Mouse (Mus musculus): Measurements from ENCODE around the gene Unc5a.

Gene Unc5a

DNA sequence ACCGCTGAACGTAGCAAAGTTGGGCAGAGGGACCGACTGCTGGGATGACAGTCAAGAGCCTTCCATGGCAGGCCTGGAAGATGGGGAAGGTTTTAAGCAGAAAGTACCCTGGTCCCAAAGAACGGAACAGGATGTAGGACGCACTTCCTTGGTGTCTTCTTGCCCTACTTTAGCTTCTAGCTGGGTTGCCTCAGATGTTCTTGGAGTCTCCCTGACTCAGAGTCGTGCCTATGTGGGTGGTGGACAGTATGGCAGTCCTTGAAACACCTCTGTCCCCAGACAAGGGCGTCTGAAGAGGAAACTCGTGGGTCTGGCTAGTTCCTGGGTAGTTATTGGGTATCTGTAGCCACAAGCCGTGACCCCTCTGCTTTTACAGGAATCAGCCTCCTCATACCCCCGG is 52.9 kb downstream of the Unc5a start:
- DNase-seq (ENCODE audit: low read depth, low spot score) = no peak

DNA sequence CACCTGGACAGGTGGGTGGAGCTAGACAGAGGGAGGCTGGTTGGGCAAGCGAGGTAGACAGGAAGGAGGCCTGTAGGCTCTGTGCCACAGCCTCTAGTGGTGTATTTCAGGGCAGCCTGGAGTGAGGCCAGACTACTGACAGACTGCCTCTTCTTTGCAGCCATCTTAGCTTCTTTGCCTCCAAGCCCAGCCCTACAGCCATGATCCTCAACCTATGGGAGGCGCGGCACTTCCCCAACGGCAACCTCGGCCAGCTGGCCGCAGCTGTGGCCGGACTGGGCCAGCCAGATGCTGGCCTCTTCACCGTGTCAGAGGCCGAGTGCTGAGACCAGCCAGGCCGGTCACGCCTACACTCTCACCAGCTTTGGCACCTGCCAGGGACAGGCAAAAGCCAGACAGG is 55.4 kb downstream of the Unc5a start:
- no peak for DNase-seq (ENCODE audit: low read depth, low spot score)

DNA sequence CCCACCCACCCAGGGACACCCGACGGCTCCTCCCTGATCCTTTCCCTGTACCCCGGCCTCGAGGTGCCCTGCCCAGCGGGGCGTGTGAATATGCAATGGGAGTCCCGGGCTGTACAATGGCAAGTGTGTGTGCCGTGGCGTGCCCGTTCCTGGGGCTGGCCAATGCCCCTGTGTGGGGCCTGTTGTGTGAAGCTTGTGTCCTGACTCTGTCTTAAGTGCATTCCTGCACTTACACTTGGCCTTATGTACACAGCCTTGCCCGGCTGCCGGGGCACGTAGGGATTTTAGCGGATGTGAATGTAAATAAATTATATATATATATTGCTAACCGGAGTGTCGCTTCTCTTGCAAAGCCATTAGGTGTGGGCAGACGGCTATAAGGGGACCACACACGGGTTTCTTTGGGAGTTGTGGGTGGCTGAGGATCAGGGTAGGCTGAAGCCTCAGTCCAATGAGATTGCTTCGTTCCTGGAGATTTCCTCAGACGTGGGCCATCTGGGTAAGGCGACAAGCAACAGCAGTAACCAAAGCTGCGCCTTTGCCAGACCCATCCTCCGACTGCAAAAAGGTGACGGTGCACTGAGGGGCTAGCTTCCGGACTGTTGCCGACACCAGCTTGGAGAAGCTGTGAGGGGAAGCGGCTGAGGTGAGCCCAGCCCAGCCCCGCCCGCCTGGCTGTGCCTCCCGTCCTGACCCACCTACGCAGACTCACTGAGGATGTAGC is 56.6 kb downstream of the Unc5a start:
- DNase-seq (ENCODE audit: low read depth, low spot score) = no peak

GRCm38 (mm10) chr13:55006415-55006742 is 57.2 kb downstream of the Unc5a start:
- DNase-seq (ENCODE audit: low read depth, low spot score) = no peak

GRCm38 (mm10) chr13:55008589-55008988 is 59.4 kb downstream of the Unc5a start:
- peak; percentile 83 for DNase-seq (ENCODE audit: low read depth, low spot score)

DNA sequence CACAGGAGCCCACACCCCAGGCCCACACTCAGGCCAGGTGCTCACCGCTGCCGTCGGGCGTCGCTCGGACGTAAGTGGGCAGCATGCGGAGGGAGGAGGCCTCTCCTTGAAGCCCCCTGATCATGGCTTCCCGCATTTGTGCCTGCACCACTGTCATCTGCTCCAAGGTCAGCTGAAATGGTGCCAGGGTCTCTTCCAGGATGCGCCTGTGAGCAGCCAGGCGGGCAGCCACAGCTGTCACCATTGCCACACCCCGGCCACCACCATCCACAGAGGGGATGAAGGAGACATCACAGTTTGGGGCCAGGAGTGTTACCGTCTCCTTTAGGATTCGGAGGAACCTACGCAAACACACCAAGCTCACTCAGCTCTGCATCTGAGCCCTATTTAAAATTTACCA is 61.9 kb downstream of the Unc5a start:
- no peak for DNase-seq (ENCODE audit: low read depth, low spot score)

DNA sequence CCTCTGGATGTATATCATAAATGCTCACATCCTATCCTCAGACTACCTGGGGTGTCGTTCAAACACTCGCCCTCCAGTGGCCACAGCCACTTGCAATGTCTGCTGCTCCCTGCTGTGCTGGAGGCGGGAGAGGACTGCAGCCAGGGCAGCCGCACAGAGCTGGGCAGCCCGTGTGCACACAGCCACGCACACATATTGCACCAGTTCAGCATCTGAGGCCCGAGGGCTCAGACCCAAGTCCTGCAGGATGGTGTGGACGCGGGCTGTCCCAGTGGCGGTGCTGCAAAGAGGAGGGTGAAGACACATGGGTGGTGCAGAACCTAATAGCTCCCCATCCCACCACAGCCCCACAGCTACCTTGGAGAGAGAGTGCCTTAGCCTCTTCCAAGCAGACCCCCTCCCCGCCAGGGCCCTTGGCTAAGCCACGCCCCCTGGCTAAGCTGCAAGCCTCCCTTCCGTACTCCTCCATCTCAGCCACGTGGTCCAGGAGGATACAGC is 62.8 kb downstream of the Unc5a start:
- no peak for DNase-seq (ENCODE audit: low read depth, low spot score)

DNA sequence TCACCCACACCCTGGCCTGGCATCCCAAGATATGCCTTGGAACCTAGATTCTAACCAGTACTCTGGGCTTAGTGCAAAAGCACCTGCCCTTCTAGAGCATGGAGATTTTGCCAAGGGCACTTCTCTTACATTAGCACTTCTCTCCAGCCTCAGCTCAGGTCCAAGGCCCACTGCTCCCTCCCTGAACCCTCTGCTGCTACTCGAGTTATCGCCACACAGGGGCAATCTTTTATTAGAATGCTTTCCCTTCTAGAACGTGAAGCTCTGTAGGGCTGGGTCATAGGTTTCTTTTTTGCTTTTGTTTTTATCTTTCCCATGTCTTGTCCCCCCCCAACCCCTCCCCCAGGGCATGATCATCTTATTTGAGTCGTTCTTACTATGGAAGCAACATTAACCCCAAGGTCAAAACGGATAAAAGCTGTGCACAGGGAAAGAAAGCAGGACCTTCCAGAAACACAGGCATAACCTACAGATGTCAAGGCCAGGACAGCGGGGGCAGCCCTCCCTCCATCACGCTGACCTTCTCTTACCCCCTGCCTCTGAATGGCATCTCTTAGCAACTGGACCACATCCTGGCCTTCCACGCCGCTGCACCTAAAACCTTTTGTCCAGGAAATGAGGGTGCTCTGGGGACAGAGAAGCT is 64.6 kb downstream of the Unc5a start:
- DNase-seq (ENCODE audit: low read depth, low spot score) = peak; percentile 46

GRCm38 (mm10) chr13:55014451-55014850 is 65.2 kb downstream of the Unc5a start:
- no peak for DNase-seq (ENCODE audit: low read depth, low spot score)

DNA sequence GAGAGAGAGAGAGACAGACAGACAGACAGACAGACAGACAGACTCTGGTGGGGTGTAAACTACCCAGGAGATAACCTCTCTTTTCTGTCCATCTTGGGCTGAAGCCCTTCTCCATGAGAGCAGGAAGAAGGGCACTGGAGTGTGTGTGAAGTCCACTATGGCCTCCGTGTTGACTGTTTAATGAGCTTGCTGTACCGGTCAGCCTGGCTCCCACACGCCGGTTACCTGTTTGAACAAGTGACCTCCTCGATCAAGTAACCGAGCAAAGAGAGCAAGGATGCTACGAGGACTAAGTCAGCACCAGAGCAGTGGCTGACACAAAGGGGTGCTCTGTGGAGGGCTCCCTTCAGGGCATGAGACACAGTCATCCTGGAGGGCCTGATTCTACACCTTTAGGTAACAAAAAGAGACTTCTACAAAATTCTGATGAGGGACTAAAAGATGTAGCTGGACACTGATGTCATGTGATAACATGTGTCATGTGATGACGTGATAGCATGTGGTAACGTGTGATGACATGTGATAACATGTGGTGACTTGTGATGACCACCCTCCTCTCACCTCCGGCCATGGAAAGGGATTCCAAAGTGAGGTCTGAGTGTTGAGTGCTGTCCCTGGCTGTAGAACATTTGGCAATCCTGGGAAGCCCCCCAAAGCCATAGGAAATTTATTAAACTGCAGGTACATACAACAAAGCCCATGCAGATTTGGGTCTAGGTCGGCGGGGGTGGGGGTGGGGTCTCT is 68.1 kb downstream of the Unc5a start:
- no peak for DNase-seq (ENCODE audit: low read depth, low spot score)

DNA sequence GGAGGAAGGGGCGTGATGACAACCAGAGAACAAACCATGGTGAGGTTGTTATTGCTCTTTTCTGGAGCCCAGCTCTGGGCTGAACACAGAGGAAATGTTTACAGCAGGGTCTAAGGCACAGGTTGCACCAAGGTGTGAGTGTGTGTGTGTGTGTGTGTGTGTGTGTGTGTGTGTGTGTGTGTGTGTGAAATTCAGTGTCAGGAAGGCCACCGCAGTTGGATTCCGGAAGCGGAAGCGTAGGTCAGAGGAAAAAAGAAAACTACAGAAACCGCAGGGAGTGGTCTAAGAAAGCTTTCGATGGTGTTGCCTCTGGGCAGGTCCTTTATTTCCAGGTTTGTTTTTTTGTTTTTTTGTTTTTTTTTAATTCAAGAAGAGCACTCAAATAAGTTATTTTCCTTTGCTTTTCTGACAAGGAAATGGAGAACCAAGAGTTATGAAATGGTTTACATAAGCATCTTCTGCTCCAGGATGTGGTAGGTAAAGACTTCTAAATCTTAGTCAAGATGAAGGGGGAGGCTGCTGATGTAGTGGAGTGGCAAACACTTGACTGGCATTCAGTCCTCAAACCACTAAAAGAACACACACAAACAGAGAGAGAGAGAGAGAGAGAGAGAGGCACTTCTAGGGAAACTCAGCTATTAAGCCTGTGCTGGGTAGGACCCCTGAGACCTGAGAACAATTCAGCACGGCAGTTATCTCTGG is 68.8 kb downstream of the Unc5a start:
- DNase-seq (ENCODE audit: low read depth, low spot score) = no peak

DNA sequence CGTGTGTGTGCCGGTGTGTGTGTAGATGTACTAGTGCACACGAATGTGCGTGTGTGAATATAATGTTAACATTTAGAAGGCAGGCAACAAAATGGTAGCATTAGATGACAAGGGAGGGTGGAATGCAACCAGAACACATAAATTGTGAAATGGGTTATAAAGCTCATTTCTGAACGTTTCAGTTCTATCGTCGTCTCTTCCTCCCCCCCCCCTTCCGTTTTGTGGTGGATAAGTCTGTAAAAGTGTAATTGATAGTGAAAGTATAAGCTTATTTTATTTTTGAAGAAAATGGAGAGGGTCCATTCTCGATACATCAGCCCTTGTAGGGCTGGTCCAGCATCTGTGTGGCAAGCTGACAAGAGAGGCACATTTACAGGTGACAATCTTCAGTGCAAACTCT is 69.5 kb downstream of the Unc5a start:
- no peak for DNase-seq (ENCODE audit: low read depth, low spot score)

DNA sequence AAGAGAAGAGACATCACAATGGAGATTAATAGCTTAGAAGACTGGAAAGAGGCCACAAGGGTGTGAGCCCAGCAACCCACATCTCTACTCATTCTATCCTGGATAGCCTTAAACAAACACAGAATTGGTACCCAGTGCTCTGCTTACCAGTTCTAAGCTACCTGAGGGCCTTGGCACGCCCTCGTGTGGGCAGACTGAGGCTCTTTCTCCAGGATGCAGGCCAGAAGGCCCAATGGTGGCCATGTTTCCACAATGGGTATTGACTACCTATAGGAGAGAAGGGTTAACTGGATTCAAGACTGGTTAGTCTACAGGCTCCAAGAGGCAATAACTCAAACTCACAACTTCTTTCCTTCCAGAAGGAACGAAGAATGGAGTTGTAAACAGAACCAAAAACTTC is 70.0 kb downstream of the Unc5a start:
- DNase-seq (ENCODE audit: low read depth, low spot score) = no peak

DNA sequence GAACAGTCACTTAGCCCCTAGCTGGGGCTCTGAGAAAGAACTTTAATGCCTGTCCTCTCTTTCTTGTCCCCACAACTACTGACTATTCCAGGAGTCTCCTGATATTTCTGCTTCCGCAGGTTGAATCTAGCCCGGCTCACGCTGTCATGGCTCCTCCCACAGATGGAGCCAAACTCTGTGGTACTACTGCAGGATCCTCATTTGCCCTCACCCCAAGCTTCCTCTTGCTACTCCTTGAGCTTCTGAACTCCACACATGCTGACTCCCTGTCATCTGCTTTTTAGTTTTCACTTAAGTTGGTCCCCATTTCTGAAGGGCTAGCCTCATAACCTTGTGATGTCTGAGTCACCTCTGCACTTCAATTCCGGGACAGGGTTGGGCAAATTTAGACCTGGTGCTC is 70.8 kb downstream of the Unc5a start:
- DNase-seq (ENCODE audit: low read depth, low spot score) = no peak

- DNase-seq (ENCODE audit: low read depth, low spot score) = no peak
Measured at GRCm38 (mm10) chr13:55021194-55021779, 72.1 kb downstream of the Unc5a start, which contains the start of gene Hk3. Hk3 (minus strand) TSS chr13:55021385.

DNA sequence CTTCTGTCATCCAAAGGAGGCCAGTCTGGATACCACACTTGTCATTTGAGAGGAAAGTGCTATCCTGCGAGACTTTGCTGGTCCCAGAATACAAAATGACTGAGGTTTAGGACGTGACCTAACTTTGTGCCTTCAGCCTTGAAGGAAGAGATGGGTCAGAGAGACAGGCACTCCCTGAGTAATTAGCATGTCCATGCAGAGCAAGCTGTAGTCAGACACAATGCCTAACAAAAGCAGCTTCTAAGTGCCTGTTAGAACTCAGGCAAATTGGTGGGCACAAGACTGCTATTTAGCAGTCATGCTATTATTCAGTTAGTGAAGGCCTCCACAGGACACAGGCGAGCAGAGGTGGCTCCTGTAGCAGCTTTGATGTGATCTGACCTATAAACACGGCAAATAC is 73.0 kb downstream of the Unc5a start:
- DNase-seq (ENCODE audit: low read depth, low spot score) = no peak

DNA sequence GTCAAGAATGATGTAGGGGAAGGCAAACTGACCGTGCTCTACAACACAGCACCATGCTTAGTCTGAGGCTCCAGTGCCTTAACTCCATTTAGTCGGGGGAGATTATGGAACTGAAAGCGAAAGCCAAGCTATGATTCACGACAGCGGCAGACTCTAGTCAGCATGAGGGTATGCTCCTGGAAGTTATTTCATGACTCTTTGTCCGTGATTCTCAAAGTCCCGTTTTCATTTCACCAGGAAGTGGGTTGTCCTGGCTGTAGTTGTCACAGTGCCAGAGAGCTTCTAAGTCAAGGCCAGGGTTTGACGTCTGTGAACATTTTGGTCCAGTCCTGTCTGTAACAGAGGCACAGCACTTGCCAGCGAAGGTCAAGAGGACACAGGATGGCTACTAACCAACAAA is 73.5 kb downstream of the Unc5a start:
- DNase-seq (ENCODE audit: low read depth, low spot score) = no peak

GRCm38 (mm10) chr13:55024215-55024614 is 75.0 kb downstream of the Unc5a start:
- DNase-seq (ENCODE audit: low read depth, low spot score) = no peak

DNA sequence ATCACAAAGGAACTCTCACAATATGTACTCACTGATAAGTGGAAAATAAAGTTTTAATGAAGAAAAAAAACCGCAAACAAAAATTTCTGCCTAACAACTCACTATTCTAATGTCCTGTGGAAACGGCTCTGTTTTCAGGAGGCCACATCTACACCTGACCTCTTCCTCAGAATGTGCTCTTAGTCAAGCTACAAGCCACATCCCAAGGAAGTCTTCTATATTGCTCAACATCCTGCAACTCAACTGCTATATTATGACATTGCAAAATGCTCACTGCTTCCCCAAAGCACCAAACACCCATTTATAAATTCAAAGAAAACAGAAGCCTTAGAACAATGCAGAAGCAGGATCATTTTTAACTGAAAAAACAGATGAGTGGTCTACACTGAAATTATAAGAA is 90.8 kb downstream of the Unc5a start:
- DNase-seq (ENCODE audit: low read depth, low spot score) = no peak

DNA sequence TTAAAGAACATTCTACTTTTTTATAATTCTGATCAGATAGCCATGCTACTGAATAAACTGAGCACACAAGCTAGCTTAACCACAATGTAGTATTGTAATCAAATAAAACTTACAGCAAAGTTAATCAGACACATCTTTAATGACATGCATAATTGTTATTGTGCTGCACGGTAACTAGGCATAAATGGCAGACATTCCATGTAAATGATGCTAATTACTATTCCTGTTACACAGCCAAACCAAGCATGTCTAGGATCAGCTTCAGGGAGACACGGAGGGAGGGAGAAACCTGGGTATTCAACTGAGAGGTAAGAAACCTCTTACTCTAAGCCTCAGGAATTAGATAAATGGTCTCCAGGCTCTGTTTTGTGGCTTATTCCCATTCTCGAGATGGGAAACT is 98.5 kb downstream of the Unc5a start:
- DNase-seq (ENCODE audit: low read depth, low spot score) = no peak
